Mouse (Mus musculus) embryonic fibroblast, embryonic 13.5 days (primary cell): ENCODE data around the gene Tspoap1.

Source experiments
- CTCF ChIP-seq: IDR thresholded peaks from 2 replicates; pipeline ENCODE4 v1.5.1; 2011; ENCODE audit warnings: mild to moderate bottlenecking, control low read depth, low read length, moderate library complexity, borderline replicate concordance; ENCODE audit not compliant: insufficient read depth
- POLR2A ChIP-seq: IDR thresholded peaks from 2 replicates; pipeline ENCODE4 v1.6.1; 2011; ENCODE audit warnings: low read depth, mild to moderate bottlenecking, control low read depth, low read length, moderate library complexity

DNA sequence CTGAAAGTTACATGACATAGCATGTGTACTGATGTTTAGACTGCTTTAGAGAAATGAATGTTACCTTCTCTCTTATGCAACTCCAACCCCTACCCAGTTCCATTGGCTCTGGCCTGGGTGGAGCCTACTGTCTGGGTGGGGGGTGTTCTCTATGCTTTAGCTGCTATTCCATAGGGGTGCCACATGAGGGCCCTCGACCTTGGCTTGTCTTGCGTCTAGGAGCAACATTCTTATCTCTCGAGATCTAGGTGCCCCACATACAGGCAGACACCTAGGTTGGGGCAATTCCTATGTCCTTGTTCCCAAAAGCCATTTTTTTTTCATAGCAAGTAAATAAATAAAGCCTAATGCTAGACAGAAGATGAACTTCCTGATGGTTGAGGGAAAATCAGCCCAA is 734 bp upstream of the Tspoap1 start:
- TF ChIP-seq POLR2A, result no peak
- TF ChIP-seq CTCF, result no peak
